Mouse (Mus musculus) midbrain, embryonic 16.5 days (tissue): ENCODE results near the gene Kctd15. TPM values are rescaled to one million over a fixed set of nuclear protein-coding genes. Genes with fewer than 3 reads are reported as not detected.
A peak's percentile ranks its signal among the peaks of the same experiment; 100 is the strongest.

Experiments
- ATAC-seq: fragments of 200-750 bp; cut with Nextera tagmentation; 2 replicates; pipeline ENCODE4 v1.8.0; 2017; ENCODE audit warnings: moderate TSS enrichment
- H3K27ac ChIP-seq: fragments of 300-500 bp; sonication (generic); 2 replicates; pipeline ENCODE4 v1.5.1; 2014; ENCODE audit warnings: mild to moderate bottlenecking, low read length, mixed read lengths
- H3K27me3 ChIP-seq: fragments of 300-500 bp; sonication (generic); 2 replicates; pipeline ENCODE4 v1.6.1; 2014; ENCODE audit warnings: low read depth, low read length, mixed read lengths; ENCODE audit not compliant: control insufficient read depth, insufficient read depth
- H3K36me3 ChIP-seq: fragments of 300-500 bp; sonication (generic); 2 replicates; pipeline ENCODE4 v1.6.1; 2014; ENCODE audit warnings: mild to moderate bottlenecking, low read length, moderate library complexity, mixed read lengths; ENCODE audit not compliant: control insufficient read depth, insufficient read depth
- H3K4me1 ChIP-seq: fragments of 300-500 bp; sonication (generic); 2 replicates; pipeline ENCODE4 v1.6.1; 2014; ENCODE audit warnings: mild to moderate bottlenecking, low read length, mixed read lengths; ENCODE audit not compliant: control insufficient read depth, insufficient read depth
- H3K4me2 ChIP-seq: fragments of 300-500 bp; sonication (generic); 2 replicates; pipeline ENCODE4 v1.6.1; 2014; ENCODE audit warnings: mild to moderate bottlenecking, low read length, mixed read lengths
- H3K4me3 ChIP-seq: fragments of 300-500 bp; sonication (generic); 2 replicates; pipeline ENCODE4 v1.5.1; 2014; ENCODE audit warnings: low read depth, mild to moderate bottlenecking, low read length, moderate library complexity, mixed read lengths
- H3K9ac ChIP-seq: fragments of 300-500 bp; sonication (generic); 2 replicates; pipeline ENCODE4 v1.6.1; 2014; ENCODE audit warnings: low read depth, low read length, mixed read lengths
- H3K9me3 ChIP-seq: fragments of 300-500 bp; sonication (generic); replicated peaks from 2 replicates; pipeline ENCODE4 v1.6.1; 2014; ENCODE audit warnings: mild to moderate bottlenecking, low read length, mixed read lengths; ENCODE audit not compliant: control insufficient read depth, poor library complexity, severe bottlenecking
- WGBS: fragments of 180-500 bp; shearing (Covaris S2); extraction: QIAGEN DNeasy Blood & Tissue Kit; methylation state at CpG from one replicate; pipeline ENCODE4 v1.1.7; 2014; 5-methylcytosine and 5-hydroxymethylcytosine counted together
- polyA plus RNA-seq: library from polyadenylated mRNA; unstranded; fragments of >200 nt; fragmentation: Nextera tagmentation; extraction: Ambion mirVana; gene quantifications from 2 replicates; pipeline ENCODE4 v1.2.1, GENCODE M21; 2015

The Kctd15 gene
- polyA plus RNA-seq, 1 experiment from 2014 or later = 26.5 TPM

DNA sequence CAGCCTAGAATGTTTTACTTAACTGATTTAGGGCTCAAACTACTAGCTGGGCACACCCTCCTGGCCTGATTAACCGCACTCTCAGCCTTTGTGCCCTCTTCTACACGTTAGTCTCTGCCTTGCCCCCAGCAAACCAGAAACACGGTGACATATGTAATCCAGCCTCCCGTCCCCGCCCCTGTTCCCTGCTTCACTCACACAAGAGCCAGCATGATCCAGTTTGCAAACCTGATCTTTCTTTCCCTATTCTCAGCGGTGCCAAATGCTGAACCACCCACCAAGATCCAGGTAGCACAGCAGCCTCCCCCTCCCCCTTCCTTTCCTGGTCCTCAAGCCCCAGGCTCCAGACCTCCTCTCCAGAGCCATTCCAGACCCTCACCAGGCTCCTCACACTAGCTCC, 13.2 kb downstream of the Kctd15 start:
- H3K27ac ChIP-seq = no peak overlapping the region
- H3K9ac ChIP-seq = no peak overlapping the region
- H3K9me3 ChIP-seq = no peaks in the 10 kb centered on the region
- ATAC-seq = no peak
- H3K4me1 ChIP-seq = peaks cover 12% of the 10 kb centered on the region; the same call in 1 of the 2 replicates
- H3K4me2 ChIP-seq = no peak overlapping the region
- H3K36me3 ChIP-seq = peaks cover 30% of the 10 kb centered on the region
- 75% methylated on average over 6 of the region's 6 CpGs for WGBS
- no peaks in the 10 kb centered on the region for H3K27me3 ChIP-seq
- H3K4me3 ChIP-seq = no peak overlapping the region

DNA sequence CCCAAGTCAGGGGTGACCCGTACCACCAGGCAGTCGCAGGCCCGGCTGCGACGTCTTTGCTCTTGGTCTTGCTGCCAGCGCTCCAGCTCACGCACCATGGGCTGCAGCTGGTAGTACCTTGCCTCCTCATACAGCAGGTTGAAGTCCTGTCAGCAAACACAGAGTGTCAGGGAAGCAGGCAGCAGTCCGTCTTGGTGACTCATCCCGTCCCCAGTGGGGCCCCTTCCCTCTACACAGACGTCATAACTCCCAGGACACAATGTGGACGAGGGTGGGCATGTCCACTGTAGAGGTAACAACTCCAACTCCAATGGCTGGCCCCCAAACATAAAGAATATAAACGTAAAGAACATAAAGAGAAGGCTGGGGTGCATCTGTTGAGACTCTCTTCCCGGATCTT, 14.6 kb downstream of the Kctd15 start:
- Histone ChIP-seq H3K36me3 (peaks cover 21% of the 10 kb centered on the region), H3K27me3 (no peaks in the 10 kb centered on the region), H3K4me3 (no peak overlapping the region), H3K27ac (no peak overlapping the region), H3K4me1 (peaks cover 8% of the 10 kb centered on the region; the same call in 1 of the 2 replicates), H3K9me3 (no peaks in the 10 kb centered on the region), H3K4me2 (no peak overlapping the region), H3K9ac (no peak overlapping the region)
- 86% methylated on average over 13 of the region's 13 CpGs for WGBS
- ATAC-seq = no peak

DNA sequence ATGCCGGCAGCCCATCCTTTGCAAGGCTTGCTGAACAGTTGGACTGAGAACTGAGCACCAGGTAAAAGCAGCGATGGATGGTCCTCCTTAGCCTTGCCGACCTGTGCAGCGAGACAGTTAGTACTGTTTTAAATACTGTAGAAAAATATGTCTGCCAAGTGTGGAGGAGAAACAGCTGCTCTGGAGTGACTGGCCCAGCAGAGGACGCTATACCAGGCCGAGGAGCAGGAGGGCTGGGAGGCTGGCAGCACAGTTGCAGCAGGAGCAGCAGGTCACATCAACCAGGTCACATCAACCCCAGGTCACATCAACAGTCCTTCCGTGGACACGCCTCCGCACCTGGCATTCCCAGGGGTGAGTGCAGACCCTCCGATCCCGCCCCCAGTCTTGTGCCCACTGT, 16.7 kb downstream of the Kctd15 start:
- no peak overlapping the region for H3K4me3 ChIP-seq
- no peaks in the 10 kb centered on the region for H3K9me3 ChIP-seq
- peaks cover 6% of the 10 kb centered on the region; the same call in 1 of the 2 replicates for H3K4me1 ChIP-seq
- H3K4me2 ChIP-seq = no peak overlapping the region
- no peak overlapping the region for H3K27ac ChIP-seq
- no peak overlapping the region for H3K9ac ChIP-seq
- 85% methylated on average over 11 of the region's 11 CpGs for WGBS
- no peak for ATAC-seq
- H3K36me3 ChIP-seq = peaks cover 21% of the 10 kb centered on the region
- H3K27me3 ChIP-seq = no peaks in the 10 kb centered on the region

DNA sequence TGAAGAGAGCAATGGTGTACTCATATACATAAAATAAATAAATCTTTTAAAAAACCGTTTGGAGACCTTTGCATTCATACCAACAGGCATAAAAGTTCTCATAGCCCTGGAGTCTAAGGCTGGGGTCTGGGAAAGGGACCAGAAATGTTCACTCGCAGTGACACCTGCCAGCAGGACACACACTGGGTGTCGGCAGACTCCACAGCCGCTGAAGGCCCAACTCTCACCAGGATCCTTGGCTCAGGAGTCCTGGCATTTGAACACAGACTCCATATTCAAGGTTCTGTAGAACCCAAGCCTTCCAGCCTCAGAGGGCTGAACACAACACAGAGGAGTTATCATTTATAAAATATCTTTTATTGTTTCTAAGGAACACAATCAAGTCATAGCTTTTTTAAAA, 19.9 kb downstream of the Kctd15 start:
- 86% methylated on average over 4 of the region's 4 CpGs for WGBS
- Histone ChIP-seq H3K9me3 (no peaks in the 10 kb centered on the region), H3K4me3 (no peak overlapping the region), H3K4me2 (no peak overlapping the region), H3K27me3 (no peaks in the 10 kb centered on the region), H3K9ac (no peak overlapping the region), H3K27ac (no peak overlapping the region), H3K36me3 (peaks cover 21% of the 10 kb centered on the region), H3K4me1 (no peaks in the 10 kb centered on the region)
- ATAC-seq = no peak

DNA sequence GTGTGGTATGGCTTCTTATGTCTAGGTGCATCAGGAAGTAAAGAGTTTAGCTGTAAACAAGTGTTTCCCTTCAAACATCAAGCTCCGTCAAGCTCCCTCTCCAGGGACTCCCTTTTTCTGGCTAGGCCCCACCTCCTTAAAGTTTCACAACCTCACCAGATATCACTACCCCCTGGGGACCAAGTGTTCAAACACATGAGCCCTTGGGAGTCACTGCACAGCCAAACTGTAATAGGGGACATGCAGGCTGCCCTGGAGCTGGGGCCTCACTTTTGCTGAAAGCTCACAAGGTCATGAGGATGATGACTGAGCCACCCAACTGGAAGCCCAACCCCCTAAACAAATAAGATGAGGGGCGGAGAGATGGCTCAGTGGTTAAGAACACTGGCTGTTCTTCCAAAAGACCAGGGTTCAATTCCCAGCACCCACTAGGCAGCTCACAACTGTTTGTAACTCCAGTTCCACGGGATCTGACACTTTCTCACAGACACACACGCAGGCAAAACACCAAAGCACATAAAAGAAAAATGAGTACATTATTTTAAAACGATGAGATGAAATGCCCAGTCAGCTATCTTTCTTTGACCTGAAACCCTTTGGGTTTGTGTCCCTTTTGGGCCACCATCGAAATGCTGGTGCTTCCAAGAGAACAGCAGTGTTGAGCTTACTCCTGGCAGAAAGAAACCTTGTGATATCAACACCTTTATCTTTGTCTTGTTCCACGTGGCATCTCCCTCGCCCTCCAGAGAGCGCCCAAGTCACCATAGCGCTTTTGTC, 23.4 kb downstream of the Kctd15 start:
- Histone ChIP-seq H3K9me3 (no peaks in the 10 kb centered on the region), H3K4me3 (no peak overlapping the region), H3K36me3 (no peaks in the 10 kb centered on the region), H3K9ac (no peak overlapping the region), H3K27me3 (no peaks in the 10 kb centered on the region), H3K4me1 (peaks cover 10% of the 10 kb centered on the region; the same call in 1 of the 2 replicates), H3K27ac (no peak overlapping the region), H3K4me2 (no peak overlapping the region)
- 86% methylated on average over 10 of the region's 10 CpGs for WGBS
- ATAC-seq = no peak

DNA sequence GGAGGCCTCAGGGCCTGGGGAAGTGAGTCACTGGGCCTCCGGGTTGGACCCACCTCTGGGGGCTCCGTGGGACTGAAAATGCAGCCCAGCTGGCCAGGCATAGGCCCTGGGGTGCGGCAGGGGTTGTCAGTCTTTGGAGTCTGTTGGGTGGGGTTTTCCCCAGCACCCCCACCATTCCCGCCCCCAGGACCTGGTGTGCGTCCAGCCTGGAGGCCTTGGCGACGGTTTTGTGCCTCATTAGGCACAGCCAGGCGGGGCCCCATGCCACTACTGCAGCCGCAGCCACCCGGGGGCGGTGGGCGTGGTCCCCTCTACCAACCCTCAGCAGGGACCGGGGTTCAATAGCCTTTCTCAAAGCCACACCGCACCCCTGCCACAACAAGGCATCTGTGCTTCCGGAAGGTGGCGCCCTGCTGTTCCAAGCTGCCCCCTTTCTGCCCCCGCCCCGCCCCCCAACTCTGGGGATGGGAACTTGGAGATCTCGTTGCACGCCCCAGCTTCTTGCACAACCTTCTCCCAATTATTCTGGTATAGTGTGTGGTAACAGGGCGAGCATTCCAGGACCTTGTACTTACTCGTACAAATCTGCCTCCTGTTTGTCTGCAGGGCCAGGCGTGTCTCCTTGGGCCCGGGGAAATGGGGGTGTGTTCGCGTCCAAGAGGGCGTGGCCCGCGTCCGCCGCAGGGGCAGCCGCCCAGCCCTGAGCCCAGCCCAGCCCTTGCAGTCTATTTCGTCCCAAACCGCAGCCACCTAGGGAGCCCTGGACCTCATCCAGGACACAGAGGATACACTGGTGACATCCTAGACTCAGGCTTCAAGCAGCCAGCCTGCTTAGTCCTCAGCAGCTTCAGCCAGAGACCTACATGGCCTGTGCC, 26.1 kb downstream of the Kctd15 start:
- Histone ChIP-seq H3K36me3 (no peaks in the 10 kb centered on the region), H3K9me3 (no peaks in the 10 kb centered on the region), H3K4me3 (peak overlapping the region; percentile 31), H3K27ac (peak overlapping the region; percentile 49), H3K9ac (peak overlapping the region; percentile 60), H3K4me1 (peaks cover 10% of the 10 kb centered on the region; the same call in 1 of the 2 replicates), H3K27me3 (no peaks in the 10 kb centered on the region), H3K4me2 (peak overlapping the region; percentile 66)
- ATAC-seq = peak; percentile 73
- 1% methylated on average over 34 of the region's 34 CpGs for WGBS

DNA sequence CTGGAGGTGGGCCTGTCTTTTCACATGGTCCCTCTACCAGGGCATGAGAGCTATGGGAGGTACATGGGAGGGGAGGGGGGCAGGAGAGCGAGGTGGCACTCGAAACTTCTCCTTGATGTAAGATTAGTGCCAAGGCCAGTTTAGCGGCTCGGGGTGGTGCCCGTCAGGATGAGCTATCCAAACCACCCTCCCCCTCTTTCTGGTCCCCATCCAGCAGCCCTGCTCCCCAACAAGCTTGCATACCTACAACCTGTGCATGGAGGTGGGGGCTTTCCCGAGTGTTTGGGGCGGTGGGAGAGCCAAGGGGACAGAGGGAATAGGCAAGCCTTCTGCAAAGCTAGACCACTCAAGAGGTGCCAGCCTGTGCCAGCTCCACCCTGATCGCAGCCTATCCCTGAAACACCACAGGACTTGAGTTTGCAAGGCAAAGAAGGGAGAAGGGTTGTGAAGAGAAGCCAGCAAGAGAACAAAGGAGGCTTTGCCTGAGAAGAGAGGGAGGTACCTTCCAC, 26.8 kb downstream of the Kctd15 start:
- peak overlapping the region; percentile 31 for H3K4me3 ChIP-seq
- peak overlapping the region; percentile 49 for H3K27ac ChIP-seq
- H3K36me3 ChIP-seq = no peaks in the 10 kb centered on the region
- H3K4me1 ChIP-seq = peaks cover 10% of the 10 kb centered on the region; the same call in 1 of the 2 replicates
- WGBS = 33% methylated on average over 8 of the region's 8 CpGs
- H3K9me3 ChIP-seq = no peaks in the 10 kb centered on the region
- peak overlapping the region; percentile 60 for H3K9ac ChIP-seq
- peak; percentile 27; the same call in 1 of the 2 replicates for ATAC-seq
- H3K27me3 ChIP-seq = no peaks in the 10 kb centered on the region
- peak overlapping the region; percentile 66 for H3K4me2 ChIP-seq

DNA sequence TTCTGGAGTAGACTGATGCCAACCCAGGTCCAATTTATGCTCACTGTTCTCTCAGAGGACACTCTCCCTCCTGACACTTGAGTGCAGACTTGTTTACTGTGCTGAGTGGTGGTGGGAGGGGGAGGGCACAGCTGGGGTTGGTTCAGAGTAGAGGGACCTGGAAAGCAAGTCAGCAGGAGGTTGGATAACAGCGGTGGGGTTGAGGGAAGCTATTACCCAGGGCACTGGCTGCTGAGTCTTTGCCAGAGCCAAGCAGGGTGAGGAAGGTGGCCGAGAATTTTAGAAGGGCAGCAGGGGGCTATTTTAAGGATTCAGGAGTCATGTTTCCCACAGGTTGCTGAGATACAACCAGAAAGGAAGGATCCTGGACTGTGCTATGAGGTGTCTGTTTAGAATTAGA, 36.1 kb downstream of the Kctd15 start:
- ATAC-seq = no peak
- 42% methylated on average over 2 of the region's 2 CpGs for WGBS

More for the DNA sequence above, 36.1 kb downstream of the Kctd15 start:
- Histone ChIP-seq H3K36me3 (no peaks in the 10 kb centered on the region), H3K27me3 (no peaks in the 10 kb centered on the region), H3K27ac (no peak overlapping the region), H3K9me3 (no peaks in the 10 kb centered on the region), H3K9ac (no peak overlapping the region), H3K4me2 (no peak overlapping the region), H3K4me1 (no peaks in the 10 kb centered on the region), H3K4me3 (no peak overlapping the region)
